Mouse (Mus musculus): Measurements from ENCODE around the gene Eci2.
"Not testable (repeated sequence)": the region's sequence is repeated elsewhere in the genome, so short reads cannot be mapped to it uniquely, and the experiment has no call there.

The Eci2 gene

GRCm38 (mm10) chr13:35026879-35027278, at the start of gene Eci2:
Gene Eci2, minus strand, starts transcription at chr13:35027096.
- DNase-seq (ENCODE audit: low spot score): no peak

GRCm38 (mm10) chr13:35074862-35075261, 48.0 kb upstream of the Eci2 start:
- no peak for DNase-seq (ENCODE audit: low spot score)

- DNase-seq (ENCODE audit: low spot score): no peak
These were observed 43.9 kb upstream of the Eci2 start for GRCm38 (mm10) chr13:35070485-35071472.

DNA sequence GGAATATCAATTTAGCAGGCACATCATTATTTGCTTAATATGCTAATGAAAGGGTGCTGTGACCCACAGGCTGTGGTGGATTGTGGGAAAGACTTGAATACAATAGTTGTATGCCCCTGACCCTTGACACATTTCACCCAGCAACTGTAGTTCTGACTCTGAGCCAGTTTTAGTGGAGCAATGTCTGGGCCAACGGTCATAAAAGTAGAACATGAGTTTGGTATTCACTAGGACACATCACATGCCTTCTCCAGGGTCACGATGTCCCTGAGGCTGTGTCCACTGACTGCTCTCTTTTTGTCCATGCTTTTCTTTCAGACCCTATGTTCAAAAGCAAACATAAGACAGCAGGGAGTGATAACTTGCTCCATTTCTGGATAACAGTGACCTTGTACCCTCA, 40.2 kb upstream of the Eci2 start:
- no peak for DNase-seq (ENCODE audit: low spot score)

GRCm38 (mm10) chr13:35066033-35066432, 39.1 kb upstream of the Eci2 start:
- no peak for DNase-seq (ENCODE audit: low spot score)

DNA sequence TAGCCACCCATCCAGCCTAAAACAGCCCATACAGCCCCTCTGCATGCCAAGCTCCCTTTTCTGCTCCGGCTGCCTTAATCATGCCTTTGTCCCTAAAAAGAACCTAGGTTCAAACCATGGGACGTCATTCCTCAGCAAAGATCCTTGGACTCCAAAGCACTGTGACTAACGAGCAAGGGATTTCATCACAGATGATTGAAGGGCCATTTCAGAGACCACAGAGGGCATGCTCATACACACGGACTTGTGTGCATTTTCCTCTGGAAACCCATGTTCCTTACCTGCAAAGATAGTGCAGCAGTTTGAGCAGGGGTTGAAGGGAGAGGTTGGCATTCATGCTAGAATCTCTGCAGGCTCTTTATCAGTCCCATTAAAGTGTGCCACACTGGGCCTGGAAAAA, 37.5 kb upstream of the Eci2 start:
- no peak for DNase-seq (ENCODE audit: low spot score)

DNA sequence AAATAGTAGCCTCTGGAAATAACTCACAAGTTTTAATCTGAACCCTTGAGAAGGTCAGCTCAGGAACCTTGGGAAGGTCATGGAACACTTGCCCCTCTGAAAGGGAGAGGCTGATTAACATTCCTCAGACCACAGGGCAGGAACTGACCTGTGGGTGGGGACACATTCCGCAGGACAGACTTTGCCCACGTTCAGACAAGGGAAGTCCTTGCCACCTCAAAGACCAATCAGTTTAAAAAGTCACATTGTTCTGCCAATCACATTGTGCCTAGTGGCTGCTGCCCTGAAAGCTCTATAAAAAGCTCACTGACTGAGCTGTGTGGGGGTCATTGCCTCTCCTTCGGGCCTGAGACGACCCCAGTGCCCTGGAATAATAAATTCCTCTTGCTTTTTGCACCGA, 31.2 kb upstream of the Eci2 start:
- no peak for DNase-seq (ENCODE audit: low spot score)

- DNase-seq (ENCODE audit: low spot score): no peak
These were observed 9.6 kb upstream of the Eci2 start for GRCm38 (mm10) chr13:35036486-35036885.

- no peak for DNase-seq (ENCODE audit: low spot score)
These were observed 8.8 kb upstream of the Eci2 start for GRCm38 (mm10) chr13:35035731-35036130.

- no peak for DNase-seq (ENCODE audit: low spot score)
These were observed 6.7 kb upstream of the Eci2 start for GRCm38 (mm10) chr13:35033571-35033970.

GRCm38 (mm10) chr13:35031684-35032082, 4.8 kb upstream of the Eci2 start:
- no peak for DNase-seq (ENCODE audit: low spot score)

DNA sequence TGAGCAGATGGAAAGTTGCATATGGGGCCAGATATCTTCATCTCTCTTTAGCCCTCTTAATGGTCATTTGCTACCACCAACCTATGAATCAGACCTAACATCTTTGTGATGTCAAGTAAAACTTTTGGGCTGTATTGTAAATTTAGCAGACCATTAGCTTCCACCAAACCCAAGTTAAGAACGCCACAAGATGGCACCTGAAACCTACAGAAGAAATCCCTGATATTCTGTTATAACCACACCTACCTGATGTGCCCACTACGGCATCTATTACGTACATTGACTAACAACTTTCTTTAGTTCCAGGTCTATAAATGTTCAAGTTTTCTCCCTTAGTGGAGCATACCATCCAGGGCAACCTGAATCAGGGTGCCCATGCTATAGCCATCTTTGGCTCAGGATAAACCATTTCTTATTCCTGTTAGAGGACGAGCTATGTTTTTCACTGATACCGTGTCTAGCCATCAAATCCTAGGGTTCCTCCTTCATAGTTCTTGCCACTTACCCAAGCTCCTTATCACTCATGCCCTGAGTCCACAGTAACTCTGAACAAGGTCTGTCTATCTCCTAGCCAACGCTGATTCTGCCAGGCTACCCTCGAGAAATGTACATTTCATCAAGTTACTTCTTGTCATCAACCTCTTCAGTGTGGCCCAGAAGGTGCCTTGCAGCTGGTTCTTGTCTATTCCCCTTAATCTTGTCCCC, 4.2 kb upstream of the Eci2 start:
- DNase-seq (ENCODE audit: low spot score): no peak

GRCm38 (mm10) chr13:35028365-35028764, 1.5 kb upstream of the Eci2 start:
- DNase-seq (ENCODE audit: low spot score): no peak

GRCm38 (mm10) chr13:35023401-35023800, 3.5 kb downstream of the Eci2 start:
- not testable (repeated sequence) for DNase-seq (ENCODE audit: low spot score)

DNA sequence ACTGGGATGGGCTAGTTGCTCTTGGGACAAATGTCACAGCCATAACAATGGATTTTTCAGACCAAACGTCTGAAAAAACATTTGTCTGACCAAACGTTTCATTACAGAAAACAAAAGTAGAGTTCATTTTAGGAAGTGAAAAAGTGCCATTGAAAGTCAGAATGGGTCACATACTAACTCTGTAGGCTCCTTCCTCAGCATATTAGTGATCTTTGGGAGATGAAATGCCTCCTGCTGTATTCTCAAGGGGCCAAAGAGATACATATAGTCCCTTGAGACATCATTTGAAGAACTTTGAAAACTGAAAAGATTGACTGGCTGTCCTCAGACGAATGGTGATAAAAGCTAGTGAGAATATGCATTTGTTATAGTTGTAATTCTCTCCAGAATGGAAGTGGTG, 6.5 kb downstream of the Eci2 start:
- DNase-seq (ENCODE audit: low spot score): no peak

DNA sequence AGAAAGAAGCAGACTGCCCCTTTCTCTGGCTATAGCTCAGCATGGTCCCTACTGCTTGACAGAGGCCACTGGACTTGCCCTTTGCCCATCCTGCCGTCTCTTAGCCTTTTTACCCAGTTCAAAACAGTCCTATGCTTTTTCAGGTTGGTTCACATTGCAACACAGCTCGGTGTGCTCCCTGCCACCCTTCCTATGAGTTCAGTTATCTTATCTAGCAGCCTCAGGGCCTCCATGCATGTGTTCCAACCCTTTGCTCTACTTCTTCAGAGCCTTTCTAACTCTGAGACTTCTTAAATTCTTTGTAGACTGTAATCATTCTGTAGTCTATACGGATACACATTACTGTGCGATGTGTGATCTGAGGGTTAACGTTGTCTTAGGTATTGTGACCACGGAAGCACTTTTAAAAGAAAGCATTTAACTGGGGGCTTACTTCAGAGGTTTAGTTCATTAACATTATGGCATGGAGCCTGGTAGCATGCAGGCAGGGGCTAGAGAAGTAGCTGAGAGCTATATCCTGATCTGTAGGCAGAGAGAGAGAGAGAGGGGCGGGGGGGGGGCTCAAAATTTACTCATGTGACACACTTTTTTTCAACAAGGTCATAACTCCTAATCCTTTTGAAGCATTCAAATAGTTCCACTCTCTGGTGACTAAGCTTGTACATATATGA, 7.9 kb downstream of the Eci2 start:
- no peak for DNase-seq (ENCODE audit: low spot score)

- DNase-seq (ENCODE audit: low spot score): no peak
These were observed 9.5 kb downstream of the Eci2 start for GRCm38 (mm10) chr13:35017392-35017791.

DNA sequence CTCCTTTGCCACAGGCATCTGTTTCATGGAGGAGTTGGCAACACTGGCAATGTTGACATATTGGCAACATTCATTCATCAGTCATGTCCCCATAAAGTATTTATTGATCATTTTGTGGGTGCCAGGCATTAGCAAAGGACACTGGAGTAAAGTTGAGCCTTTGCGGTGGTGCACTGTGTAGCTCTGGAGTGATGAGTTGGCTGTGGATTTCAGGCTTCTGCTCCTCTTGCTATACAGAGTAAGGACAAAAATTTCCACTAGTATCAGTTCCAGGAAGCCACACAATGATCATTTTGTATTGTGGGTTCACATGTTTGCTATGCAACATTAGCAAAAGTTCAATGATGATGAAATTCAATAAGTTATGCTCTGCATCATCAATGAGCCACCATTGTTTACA, 10.8 kb downstream of the Eci2 start:
- DNase-seq (ENCODE audit: low spot score): no peak

DNA sequence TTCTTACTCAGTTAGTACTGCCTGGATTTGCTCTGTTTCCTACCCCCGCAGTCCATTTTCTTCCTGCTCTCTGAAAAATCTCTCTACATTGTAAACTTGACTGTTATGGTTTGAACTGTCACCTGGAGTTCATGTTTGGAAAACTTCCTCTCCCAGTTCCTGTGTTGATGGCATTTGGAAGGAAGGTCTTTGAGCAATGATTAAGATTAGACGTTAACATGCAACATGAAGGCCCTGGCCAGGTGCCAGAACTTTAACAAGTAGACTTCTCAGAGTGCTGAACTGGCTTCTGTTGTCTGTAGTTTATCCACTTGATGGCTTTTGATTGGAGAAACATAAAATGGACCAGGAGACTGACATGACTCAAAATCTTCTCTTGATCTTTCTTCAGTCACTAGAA, 31.0 kb downstream of the Eci2 start:
- no peak for DNase-seq (ENCODE audit: low spot score)

DNA sequence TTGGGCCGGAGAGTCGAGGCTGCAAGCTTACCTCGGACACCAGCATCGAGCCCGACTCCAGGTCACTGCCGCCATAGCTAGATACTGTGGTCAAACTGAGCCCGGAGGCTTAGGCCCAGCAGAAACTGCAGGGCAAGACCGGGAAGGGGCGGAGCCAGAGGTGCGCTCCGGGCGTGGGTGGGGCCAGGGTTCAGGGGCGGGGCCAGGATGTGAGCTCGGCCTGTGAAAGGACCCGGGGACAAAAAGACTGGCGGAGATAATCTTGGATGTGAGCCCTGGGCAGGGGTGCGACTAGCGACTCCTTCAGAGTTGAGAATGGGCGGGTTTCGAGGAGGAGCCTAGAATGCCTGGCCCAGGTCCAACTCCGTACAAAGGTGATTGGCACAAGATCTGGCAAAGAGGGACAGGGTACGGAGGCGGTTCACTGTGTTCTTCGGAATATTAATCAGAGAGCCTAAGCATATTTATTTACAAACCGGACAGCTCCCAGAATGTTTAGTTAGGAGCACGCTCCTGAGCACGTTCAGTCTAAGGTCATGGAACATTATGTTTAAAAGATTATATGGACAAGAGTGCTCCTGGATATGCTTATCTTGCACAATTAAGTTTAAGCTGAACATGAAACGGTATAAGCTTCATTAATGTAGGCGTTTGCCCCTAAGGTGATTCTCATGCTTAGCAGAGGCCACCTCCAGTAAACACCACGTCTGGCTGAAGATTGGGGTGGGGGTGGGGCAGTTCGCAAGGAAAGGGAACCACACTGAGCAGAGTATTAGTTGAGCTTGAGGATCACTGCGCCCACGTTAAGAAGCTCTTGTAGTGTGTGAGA, 32.7 kb downstream of the Eci2 start:
- DNase-seq (ENCODE audit: low spot score): peak; percentile 89

- no peak for DNase-seq (ENCODE audit: low spot score)
These were observed 33.3 kb downstream of the Eci2 start for GRCm38 (mm10) chr13:34993595-34993982.

- DNase-seq (ENCODE audit: low spot score): no peak
These were observed 33.8 kb downstream of the Eci2 start for GRCm38 (mm10) chr13:34993085-34993484.
